In genomic region chr14:103421305-103421822, GRCm38 (mm10) we compare ENCODE assay signal across 11 mouse cellular contexts.
DNase-seq lines count a peak whose midpoint lies in the region; ATAC-seq lines count a peak whose summit lies in the region.
"Had no signal": no experiment of that assay in that cellular context is flagged by ENCODE, and none has a peak within 500 bp of the region (broad histone marks: within the 10 kb centered on the region; RNA-seq: fewer than 3 reads in every experiment).

No protein-coding gene starts in this region.

- no peak overlapping the region for H3K27ac ChIP-seq in forebrain, embryonic 13.5 days
- no peak overlapping the region for H3K27ac ChIP-seq in forebrain, embryonic 10.5 days
- no peak overlapping the region for H3K27ac ChIP-seq in limb, embryonic 13.5 days
- no peak overlapping the region for H3K27ac ChIP-seq in limb, embryonic 10.5 days
- H3K27ac ChIP-seq in intestine, embryonic 16.5 days (ENCODE audit: low read length): peak overlapping the region; percentile 82
- H3K27ac ChIP-seq in stomach, embryonic 15.5 days: peak overlapping the region; percentile 60
- H3K27ac ChIP-seq: left cerebral cortex, adult 2 months had no signal

- H3K9me3 ChIP-seq in forebrain, embryonic 13.5 days (replicated peaks): no peaks in the 10 kb centered on the region
- no peaks in the 10 kb centered on the region for H3K9me3 ChIP-seq in forebrain, embryonic 10.5 days
- H3K9me3 ChIP-seq in limb, embryonic 13.5 days: no peaks in the 10 kb centered on the region
- H3K9me3 ChIP-seq in limb, embryonic 10.5 days (replicated peaks): no peaks in the 10 kb centered on the region
- no peaks in the 10 kb centered on the region for H3K9me3 ChIP-seq in intestine, embryonic 16.5 days (ENCODE audit: control insufficient read depth, low read length)
- no peaks in the 10 kb centered on the region for H3K9me3 ChIP-seq in stomach, embryonic 15.5 days

- H3K4me1 ChIP-seq in forebrain, embryonic 13.5 days: peaks cover 5% of the 10 kb centered on the region; the same call in 1 of the 2 replicates
- no peaks in the 10 kb centered on the region for H3K4me1 ChIP-seq in forebrain, embryonic 10.5 days
- peaks cover 3% of the 10 kb centered on the region; the same call in 1 of the 2 replicates for H3K4me1 ChIP-seq in limb, embryonic 13.5 days
- no peaks in the 10 kb centered on the region for H3K4me1 ChIP-seq in limb, embryonic 10.5 days
- no peaks in the 10 kb centered on the region for H3K4me1 ChIP-seq in intestine, embryonic 16.5 days (ENCODE audit: control insufficient read depth, insufficient read depth, low read length)
- H3K4me1 ChIP-seq in stomach, embryonic 15.5 days: no peaks in the 10 kb centered on the region

- no peak for DNase-seq in forebrain, embryonic 10.5 days (ENCODE audit: extremely low spot score, low spot score)
- no peak for DNase-seq in limb, embryonic 10.5 days (ENCODE audit: low spot score)
- no peak for DNase-seq in retina, postnatal 1 day
- DNase-seq in kidney, postnatal 36 days: no peak
- DNase-seq: cerebellum, adult 9-10 months; kidney, adult 11 months had no signal

- no peaks in the 10 kb centered on the region for H3K27me3 ChIP-seq in forebrain, embryonic 13.5 days
- H3K27me3 ChIP-seq in forebrain, embryonic 10.5 days (ENCODE audit: poor library complexity, severe bottlenecking): no peaks in the 10 kb centered on the region
- H3K27me3 ChIP-seq in limb, embryonic 13.5 days: no peaks in the 10 kb centered on the region
- H3K27me3 ChIP-seq in limb, embryonic 10.5 days (ENCODE audit: low read depth, poor library complexity, severe bottlenecking): no peaks in the 10 kb centered on the region
- H3K27me3 ChIP-seq in intestine, embryonic 16.5 days (replicated peaks; ENCODE audit: control insufficient read depth, insufficient read depth, low read length): no peaks in the 10 kb centered on the region
- no peaks in the 10 kb centered on the region for H3K27me3 ChIP-seq in stomach, embryonic 15.5 days (replicated peaks)

- WGBS in forebrain, embryonic 13.5 days: 73% methylated on average over 10 of the region's 10 CpGs
- 94% methylated on average over 10 of the region's 10 CpGs for WGBS in forebrain, embryonic 10.5 days
- 57% methylated on average over 10 of the region's 10 CpGs for WGBS in limb, embryonic 13.5 days
- WGBS in limb, embryonic 10.5 days: 93% methylated on average over 10 of the region's 10 CpGs
- WGBS in intestine, embryonic 16.5 days: 53% methylated on average over 10 of the region's 10 CpGs
- WGBS in stomach, embryonic 15.5 days: 42% methylated on average over 10 of the region's 10 CpGs

- H3K4me3 ChIP-seq in forebrain, embryonic 13.5 days: no peak overlapping the region
- H3K4me3 ChIP-seq in forebrain, embryonic 10.5 days: no peak overlapping the region
- no peak overlapping the region for H3K4me3 ChIP-seq in limb, embryonic 13.5 days
- H3K4me3 ChIP-seq in limb, embryonic 10.5 days: no peak overlapping the region
- H3K4me3 ChIP-seq in intestine, embryonic 16.5 days (ENCODE audit: low read length): peak overlapping the region; percentile 11; the same call in 1 of the 2 replicates
- no peak overlapping the region for H3K4me3 ChIP-seq in stomach, embryonic 15.5 days (replicated peaks)
- H3K4me3 ChIP-seq: left cerebral cortex, adult 2 months had no signal

- no peaks in the 10 kb centered on the region for H3K36me3 ChIP-seq in forebrain, embryonic 13.5 days (ENCODE audit: poor library complexity, severe bottlenecking)
- no peaks in the 10 kb centered on the region for H3K36me3 ChIP-seq in forebrain, embryonic 10.5 days (replicated peaks)
- H3K36me3 ChIP-seq in limb, embryonic 13.5 days: no peaks in the 10 kb centered on the region
- no peaks in the 10 kb centered on the region for H3K36me3 ChIP-seq in limb, embryonic 10.5 days
- H3K36me3 ChIP-seq in intestine, embryonic 16.5 days (ENCODE audit: control insufficient read depth, insufficient read depth, low read length): no peaks in the 10 kb centered on the region
- H3K36me3 ChIP-seq in stomach, embryonic 15.5 days: no peaks in the 10 kb centered on the region

- no peak overlapping the region for H3K9ac ChIP-seq in forebrain, embryonic 13.5 days
- H3K9ac ChIP-seq in limb, embryonic 13.5 days: no peak overlapping the region
- peak overlapping the region; percentile 40; the same call in 1 of the 2 replicates for H3K9ac ChIP-seq in intestine, embryonic 16.5 days (ENCODE audit: low read depth, low read length)
- H3K9ac ChIP-seq in stomach, embryonic 15.5 days: no peak overlapping the region

- ATAC-seq in forebrain, embryonic 13.5 days: peak; percentile 57
- peak; percentile 44; the same call in 1 of the 2 replicates for ATAC-seq in limb, embryonic 13.5 days (ENCODE audit: low FRiP score, low read depth)
- peak; percentile 83 for ATAC-seq in intestine, embryonic 16.5 days
- peak; percentile 53 for ATAC-seq in stomach, embryonic 15.5 days (ENCODE audit: insufficient read depth, low FRiP score, low read depth)

- H3K4me2 ChIP-seq in forebrain, embryonic 13.5 days: no peak overlapping the region
- H3K4me2 ChIP-seq in limb, embryonic 13.5 days (replicated peaks): peak overlapping the region; percentile 23; the same call in 1 of the 2 replicates
- peak overlapping the region; percentile 37 for H3K4me2 ChIP-seq in intestine, embryonic 16.5 days (ENCODE audit: low read depth, low read length)
- peak overlapping the region; percentile 28; the same call in 1 of the 2 replicates for H3K4me2 ChIP-seq in stomach, embryonic 15.5 days

Comparison
In these comparisons a context has a peak if more than half of its experiments do, and no peak if none do; other contexts are left out.
1. H3K27ac ChIP-seq: peak in intestine, embryonic 16.5 days (single experiment) and stomach, embryonic 15.5 days (single experiment); none in forebrain, embryonic 13.5 days (single experiment), forebrain, embryonic 10.5 days (single experiment), limb, embryonic 13.5 days (single experiment) and limb, embryonic 10.5 days (single experiment).
2. Peak in every context shown above with its lines, with median percentiles within 50 percentile points of each other: ATAC-seq.